Mouse (Mus musculus): Measurements from ENCODE around the gene Pigb.

DNA sequence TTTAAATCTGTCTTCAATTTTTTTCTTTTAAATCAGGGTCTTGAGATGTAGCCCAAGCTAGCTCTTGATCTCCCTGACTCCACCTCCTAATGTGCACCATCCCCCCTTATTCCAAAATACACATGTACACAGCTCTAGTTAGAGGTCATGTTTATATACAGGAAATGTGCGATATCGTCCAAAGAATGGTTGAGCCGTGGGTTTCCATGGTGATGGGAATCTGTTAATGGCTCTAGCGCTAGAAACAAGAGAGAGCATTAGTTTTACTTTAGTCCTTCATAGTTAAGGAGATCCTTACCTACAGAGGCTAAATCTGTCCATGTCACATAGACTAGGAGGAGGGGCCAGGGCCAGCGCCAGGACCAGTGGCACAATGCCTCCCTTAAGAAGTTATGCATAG is 9.7 kb upstream of the Pigb start:
- TF ChIP-seq CTCF (IDR thresholded peaks at IDR 0.05; ENCODE audit: control insufficient read depth, insufficient read depth, insufficient replicate concordance, low read depth, low read length), result no peak
- no peak for TF ChIP-seq POLR2A (IDR thresholded peaks at IDR 0.05; ENCODE audit: control insufficient read depth, low read depth, low read length)
